Mouse (Mus musculus) liver, embryonic 14.5 days (tissue): ENCODE results near the gene Suds3.

Source experiments
- CTCF ChIP-seq: IDR thresholded peaks from 2 replicates; pipeline ENCODE4 v1.5.1; 2016; ENCODE audit warnings: antibody characterized with exemption, low read depth, control low read depth
- EP300 ChIP-seq: IDR thresholded peaks from 2 replicates; pipeline ENCODE4 v1.6.1; 2016; ENCODE audit warnings: antibody characterized with exemption, low read depth

- TF ChIP-seq CTCF (peak; percentile 75), EP300 (no peak)
These were observed 21.5 kb downstream of the Suds3 start for GRCm38 (mm10) chr5:117094431-117094830.
